Mouse (Mus musculus) forebrain, postnatal 0 days (tissue): ENCODE data around the gene Gen1. TPM values are rescaled to one million over a fixed set of nuclear protein-coding genes. Genes with fewer than 3 reads are reported as not detected.

Source experiments
- ATAC-seq: fragments of 200-750 bp; cut with Nextera tagmentation; 2 replicates; pipeline ENCODE4 v1.8.0; 2017; ENCODE audit warnings: mild to moderate bottlenecking, moderate library complexity
- DNase-seq: peaks from one replicate; pipeline ENCODE4 v3.0.0-alpha.2; 2015
- H3K27ac ChIP-seq: fragments of 300-500 bp; sonication (generic); 2 replicates; pipeline ENCODE4 v1.5.1; 2014; ENCODE audit warnings: low read depth, mild to moderate bottlenecking, antibody characterized with exemption, low read length, moderate library complexity, mixed read lengths
- H3K27me3 ChIP-seq: fragments of 300-500 bp; sonication (generic); 2 replicates; pipeline ENCODE4 v1.6.1; 2014; ENCODE audit warnings: mild to moderate bottlenecking, low read length, mixed read lengths; ENCODE audit not compliant: insufficient read depth
- H3K36me3 ChIP-seq: fragments of 300-500 bp; sonication (generic); 2 replicates; pipeline ENCODE4 v1.6.1; 2014; ENCODE audit warnings: mild to moderate bottlenecking, moderate library complexity; ENCODE audit not compliant: insufficient read depth
- H3K4me1 ChIP-seq: fragments of 300-500 bp; sonication (generic); 2 replicates; pipeline ENCODE4 v1.6.1; 2014; ENCODE audit warnings: antibody characterized with exemption; ENCODE audit not compliant: insufficient read depth
- H3K4me2 ChIP-seq: fragments of 300-500 bp; sonication (generic); 2 replicates; pipeline ENCODE4 v1.6.1; 2014; ENCODE audit warnings: low read depth, mild to moderate bottlenecking, moderate library complexity
- H3K4me3 ChIP-seq: fragments of 300-500 bp; sonication (generic); 2 replicates; pipeline ENCODE4 v1.5.1; 2014; ENCODE audit warnings: low read depth, low read length, mixed read lengths
- H3K9ac ChIP-seq: fragments of 300-500 bp; sonication (generic); 2 replicates; pipeline ENCODE4 v1.6.1; 2014; ENCODE audit warnings: mild to moderate bottlenecking
- H3K9me3 ChIP-seq: fragments of 300-500 bp; sonication (generic); 2 replicates; pipeline ENCODE4 v1.6.1; 2016; ENCODE audit warnings: low read length
- CTCF ChIP-seq: sonication (generic); IDR thresholded peaks from 2 replicates; pipeline ENCODE4 v1.5.1; 2016; ENCODE audit warnings: antibody characterized with exemption, control low read depth, low read depth
- WGBS: fragments of 180-500 bp; shearing (Covaris S2); extraction: QIAGEN DNeasy Blood & Tissue Kit; methylation state at CpG from one replicate; pipeline ENCODE4 v1.1.7; 2014; 5-methylcytosine and 5-hydroxymethylcytosine counted together
- polyA plus RNA-seq: library from polyadenylated mRNA; unstranded; fragments of >200 nt; fragmentation: Nextera tagmentation; extraction: Ambion mirVana; gene quantifications from 2 replicates; pipeline ENCODE4 v1.2.1, GENCODE M21; 2015
- total RNA-seq: library from RNA; depleted of rRNA; stranded (reverse); fragments of >200 nt; gene quantifications from 2 replicates; pipeline ENCODE4 v1.2.3, GENCODE M21; 2014

Gene Gen1
- total and polyA plus RNA-seq, 2 experiments from 2014 or later = 1.3 to 3.6 TPM

- 39% methylated on average over 1 of the region's 1 CpGs for WGBS
- Histone ChIP-seq H3K27ac (no peak overlapping the region), H3K36me3 (no peaks in the 10 kb centered on the region), H3K27me3 (no peaks in the 10 kb centered on the region), H3K4me1 (no peaks in the 10 kb centered on the region), H3K9me3 (no peaks in the 10 kb centered on the region), H3K4me2 (no peak overlapping the region), H3K4me3 (no peak overlapping the region), H3K9ac (no peak overlapping the region)
- ATAC-seq (no peak), DNase-seq (no peak)
- TF ChIP-seq CTCF = no peak
Observed at GRCm38 (mm10) chr12:11226123-11226522, 39.5 kb downstream of the Gen1 start.

GRCm38 (mm10) chr12:11224722-11225121, 40.9 kb downstream of the Gen1 start:
- 6% methylated on average over 5 of the region's 5 CpGs for WGBS
- Histone ChIP-seq H3K9ac (no peak overlapping the region), H3K27ac (no peak overlapping the region), H3K4me1 (no peaks in the 10 kb centered on the region), H3K4me2 (no peak overlapping the region), H3K27me3 (no peaks in the 10 kb centered on the region), H3K36me3 (no peaks in the 10 kb centered on the region), H3K4me3 (no peak overlapping the region), H3K9me3 (no peaks in the 10 kb centered on the region)
- no peak for ATAC-seq
- no peak for DNase-seq
- TF ChIP-seq CTCF = no peak

- H3K4me2 ChIP-seq = no peak overlapping the region
- DNase-seq (no peak), ATAC-seq (no peak)
- no peak overlapping the region for H3K27ac ChIP-seq
- no peak overlapping the region for H3K9ac ChIP-seq
- no peak for TF ChIP-seq CTCF
- no peaks in the 10 kb centered on the region for H3K27me3 ChIP-seq
- no peaks in the 10 kb centered on the region for H3K9me3 ChIP-seq
- H3K36me3 ChIP-seq = no peaks in the 10 kb centered on the region
- 93% methylated on average over 10 of the region's 10 CpGs for WGBS
- H3K4me1 ChIP-seq = no peaks in the 10 kb centered on the region
- no peak overlapping the region for H3K4me3 ChIP-seq
Observed at GRCm38 (mm10) chr12:11223090-11223489, 42.5 kb downstream of the Gen1 start.

- H3K36me3 ChIP-seq = no peaks in the 10 kb centered on the region
- H3K9ac ChIP-seq = no peak overlapping the region
- TF ChIP-seq CTCF = no peak
- no peak overlapping the region for H3K4me3 ChIP-seq
- no peaks in the 10 kb centered on the region for H3K9me3 ChIP-seq
- H3K27me3 ChIP-seq = no peaks in the 10 kb centered on the region
- no peaks in the 10 kb centered on the region for H3K4me1 ChIP-seq
- H3K4me2 ChIP-seq = no peak overlapping the region
- WGBS = 70% methylated on average over 3 of the region's 3 CpGs
- DNase-seq = no peak
- no peak overlapping the region for H3K27ac ChIP-seq
- no peak for ATAC-seq
Observed at GRCm38 (mm10) chr12:11222566-11222965, 43.0 kb downstream of the Gen1 start.

- Histone ChIP-seq H3K4me2 (no peak overlapping the region), H3K27ac (peak overlapping the region; percentile 29; the same call in 1 of the 2 replicates)
- WGBS = 38% methylated on average over 20 of the region's 20 CpGs
Observed at GRCm38 (mm10) chr12:11221524-11222330, 43.9 kb downstream of the Gen1 start.

GRCm38 (mm10) chr12:11217726-11218250, 47.8 kb downstream of the Gen1 start:
- H3K4me2 ChIP-seq = no peak overlapping the region
- no peak for TF ChIP-seq CTCF
- no peaks in the 10 kb centered on the region for H3K27me3 ChIP-seq
- no peaks in the 10 kb centered on the region for H3K36me3 ChIP-seq
- WGBS = 80% methylated on average over 7 of the region's 7 CpGs
- H3K27ac ChIP-seq = no peak overlapping the region
- no peak for ATAC-seq
- no peak overlapping the region for H3K9ac ChIP-seq
- no peaks in the 10 kb centered on the region for H3K9me3 ChIP-seq
- H3K4me1 ChIP-seq = no peaks in the 10 kb centered on the region
- DNase-seq = no peak
- no peak overlapping the region for H3K4me3 ChIP-seq

More at GRCm38 (mm10) chr12:11221524-11222330, 43.9 kb downstream of the Gen1 start:
- Histone ChIP-seq H3K36me3 (no peaks in the 10 kb centered on the region), H3K27me3 (no peaks in the 10 kb centered on the region), H3K9me3 (no peaks in the 10 kb centered on the region), H3K4me3 (no peak overlapping the region), H3K4me1 (no peaks in the 10 kb centered on the region), H3K9ac (no peak overlapping the region)
- ATAC-seq (peak; percentile 88), DNase-seq (peak; percentile 39)
- TF ChIP-seq CTCF = no peak

- H3K36me3 ChIP-seq = no peaks in the 10 kb centered on the region
- no peak overlapping the region for H3K9ac ChIP-seq
- WGBS = 56% methylated on average over 3 of the region's 3 CpGs
- DNase-seq (no peak), ATAC-seq (no peak)
- no peaks in the 10 kb centered on the region for H3K9me3 ChIP-seq
- H3K27me3 ChIP-seq = no peaks in the 10 kb centered on the region
- no peak overlapping the region for H3K4me2 ChIP-seq
- no peak overlapping the region for H3K4me3 ChIP-seq
- no peak for TF ChIP-seq CTCF
- no peaks in the 10 kb centered on the region for H3K4me1 ChIP-seq
- no peak overlapping the region for H3K27ac ChIP-seq
Observed at GRCm38 (mm10) chr12:11216454-11216853, 49.1 kb downstream of the Gen1 start.
